Mouse (Mus musculus): Measurements from ENCODE around the gene Serpina6. TPM values are rescaled to one million over a fixed set of nuclear protein-coding genes. Genes with fewer than 3 reads are reported as not detected.

The Serpina6 gene
- total and polyA plus RNA-seq, 3 experiments: not detected

DNA sequence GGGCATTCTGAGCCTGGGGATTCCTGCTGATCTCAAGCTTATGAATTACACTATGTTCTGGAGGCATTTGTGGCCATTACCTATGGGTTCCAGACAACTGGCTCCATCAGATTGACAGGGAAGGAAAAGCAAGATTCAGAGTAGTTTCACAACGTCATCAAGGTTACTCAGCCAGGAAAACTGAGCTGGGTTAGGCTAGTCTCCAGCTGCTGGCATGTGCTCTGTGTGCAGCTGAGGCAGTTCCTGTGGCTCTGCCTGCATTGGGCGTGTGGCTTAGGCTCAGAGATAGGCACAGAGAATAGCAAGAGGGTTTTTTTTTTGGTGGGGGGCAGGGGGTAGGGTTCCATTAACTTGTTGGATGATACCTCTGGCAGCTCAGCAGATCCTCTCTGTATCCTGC lies 48.5 kb upstream of the Serpina6 start:
- Histone ChIP-seq H3K4me3 (ENCODE audit: control insufficient read depth in 1 of 2, insufficient read depth in 1 of 2, low read depth in 2 of 2, low read length in 2 of 2) (no peak overlapping the region), H3K4me1 (ENCODE audit: control insufficient read depth in 1 of 2, insufficient read depth in 2 of 2, low read length in 2 of 2) (no peaks in the 10 kb centered on the region), H3K9ac (ENCODE audit: control insufficient read depth, low read depth, low read length, poor library complexity, severe bottlenecking) (no peak overlapping the region), H3K27ac (ENCODE audit: control insufficient read depth, low read depth, low read length) (no peak overlapping the region), H3K79me2 (ENCODE audit: control insufficient read depth, insufficient read depth, low read length, poor library complexity) (no peaks in the 10 kb centered on the region), H3K9me3 (replicated peaks; ENCODE audit: insufficient read depth, low read length) (no peaks in the 10 kb centered on the region), H3K27me3 (ENCODE audit: control insufficient read depth in 1 of 2, insufficient read depth in 2 of 2, low read length in 2 of 2) (no peaks in the 10 kb centered on the region), H3K36me3 (ENCODE audit: control insufficient read depth in 1 of 2, insufficient read depth in 2 of 2, low read length in 2 of 2) (no peaks in the 10 kb centered on the region)
- DNase-seq (ENCODE audit: low read depth, low spot score): no peak
- no peak for TF ChIP-seq BHLHE40 (IDR thresholded peaks at IDR 0.05; ENCODE audit: borderline replicate concordance, low read depth, low read length)
- no peak for TF ChIP-seq ETS1 (IDR thresholded peaks at IDR 0.05; ENCODE audit: low read depth, low read length)
- TF ChIP-seq ELF1 (IDR thresholded peaks at IDR 0.05; ENCODE audit: low read depth, low read length): no peak
- no peak for TF ChIP-seq NRF1 (IDR thresholded peaks at IDR 0.05; ENCODE audit: insufficient read depth, low read depth, low read length, poor library complexity, severe bottlenecking)
- no peak for TF ChIP-seq ZC3H11A (IDR thresholded peaks at IDR 0.05; ENCODE audit: low read depth, low read length)
- TF ChIP-seq CTCF (IDR thresholded peaks at IDR 0.05 in 2 of 3, conservative IDR thresholded peaks at IDR 0.05 in 1 of 3; ENCODE audit: control insufficient read depth in 1 of 3, insufficient read depth in 1 of 3, low read depth in 2 of 3, low read length in 3 of 3, poor library complexity in 1 of 3, severe bottlenecking in 1 of 3): no peak
- TF ChIP-seq UBTF (IDR thresholded peaks at IDR 0.05; ENCODE audit: borderline replicate concordance, insufficient read depth, low read depth, low read length): no peak

DNA sequence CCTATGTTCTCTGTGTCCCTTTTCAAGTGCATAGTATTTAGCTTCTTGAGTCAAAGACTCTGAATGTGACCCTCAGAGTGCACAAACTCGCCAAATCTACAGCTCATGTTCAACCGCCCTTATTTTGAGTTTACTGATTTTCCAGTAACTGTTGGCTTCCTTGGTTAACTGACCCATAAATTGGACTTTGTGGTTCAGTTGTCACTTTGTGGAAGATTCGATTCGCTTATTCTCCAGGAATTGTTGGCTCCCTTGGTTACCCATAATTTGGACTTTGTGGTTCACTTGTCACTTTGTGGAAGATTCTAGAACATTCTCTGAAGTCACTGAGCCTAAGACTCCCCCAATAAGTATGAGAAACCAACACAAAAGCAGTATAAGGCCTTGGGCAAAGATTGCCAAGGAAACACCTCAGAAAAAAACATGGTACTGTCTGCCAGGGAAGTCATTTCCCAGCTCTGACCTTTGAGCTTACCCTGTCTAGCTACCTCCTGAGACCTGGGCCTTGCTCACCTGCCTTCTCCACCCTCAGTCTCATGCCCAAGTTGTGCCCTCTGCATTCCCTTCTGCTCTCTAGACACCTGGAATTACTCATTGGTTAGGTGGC lies 43.2 kb upstream of the Serpina6 start:
- Histone ChIP-seq H3K27me3 (ENCODE audit: control insufficient read depth in 1 of 2, insufficient read depth in 2 of 2, low read length in 2 of 2) (no peaks in the 10 kb centered on the region), H3K27ac (ENCODE audit: control insufficient read depth, low read depth, low read length) (no peak overlapping the region), H3K4me1 (ENCODE audit: control insufficient read depth in 1 of 2, insufficient read depth in 2 of 2, low read length in 2 of 2) (no peaks in the 10 kb centered on the region), H3K9ac (ENCODE audit: control insufficient read depth, low read depth, low read length, poor library complexity, severe bottlenecking) (no peak overlapping the region), H3K79me2 (ENCODE audit: control insufficient read depth, insufficient read depth, low read length, poor library complexity) (no peaks in the 10 kb centered on the region), H3K4me3 (ENCODE audit: control insufficient read depth in 1 of 2, insufficient read depth in 1 of 2, low read depth in 2 of 2, low read length in 2 of 2) (no peak overlapping the region), H3K9me3 (replicated peaks; ENCODE audit: insufficient read depth, low read length) (no peaks in the 10 kb centered on the region), H3K36me3 (ENCODE audit: control insufficient read depth in 1 of 2, insufficient read depth in 2 of 2, low read length in 2 of 2) (no peaks in the 10 kb centered on the region)
- no peak for DNase-seq (ENCODE audit: low read depth, low spot score)
- TF ChIP-seq CHD1 (IDR thresholded peaks at IDR 0.05; ENCODE audit: low read depth, low read length): no peak
- no peak for TF ChIP-seq BHLHE40 (IDR thresholded peaks at IDR 0.05; ENCODE audit: borderline replicate concordance, low read depth, low read length)
- no peak for TF ChIP-seq ELF1 (IDR thresholded peaks at IDR 0.05; ENCODE audit: low read depth, low read length)
- no peak for TF ChIP-seq RAD21 (IDR thresholded peaks at IDR 0.05; ENCODE audit: low read depth, low read length)
- TF ChIP-seq TCF12 (IDR thresholded peaks at IDR 0.05; ENCODE audit: low read depth, low read length): no peak
- no peak for TF ChIP-seq EP300 (IDR thresholded peaks at IDR 0.05; ENCODE audit: low read depth in 1 of 2, low read length in 2 of 2)

DNA sequence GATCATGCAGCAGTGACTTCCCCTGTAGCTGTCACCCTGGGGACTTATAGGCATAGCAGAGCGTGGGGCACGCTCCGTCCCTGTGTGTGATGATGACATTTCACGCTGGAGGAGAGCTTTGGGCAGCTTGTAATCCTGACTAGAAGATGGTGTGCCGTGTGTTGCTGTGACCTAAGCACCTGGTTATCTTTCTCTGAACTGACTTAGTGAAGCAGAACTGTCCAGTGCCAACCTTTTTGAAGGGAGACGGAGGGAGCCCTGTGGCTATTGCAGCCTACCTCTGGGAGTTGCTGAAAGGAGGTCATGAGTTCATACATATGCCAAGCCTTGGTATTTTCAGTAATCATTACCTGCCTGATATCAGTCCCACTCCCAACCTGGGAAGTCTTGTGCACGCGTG lies 38.4 kb upstream of the Serpina6 start, which contains the start of gene Serpina1f:
Gene Serpina1f, minus strand, starts transcription at position 101 of the 400 bp plus-strand sequence.
- no peaks in the 10 kb centered on the region for H3K9me3 ChIP-seq (replicated peaks; ENCODE audit: insufficient read depth, low read length)
- DNase-seq (ENCODE audit: low read depth, low spot score): no peak
- H3K79me2 ChIP-seq (ENCODE audit: control insufficient read depth, insufficient read depth, low read length, poor library complexity): no peaks in the 10 kb centered on the region
- no peak within 1 kb of the TSS for H3K27ac ChIP-seq (ENCODE audit: control insufficient read depth, low read depth, low read length)
- no peak within 1 kb of the TSS for H3K4me3 ChIP-seq (ENCODE audit: control insufficient read depth in 1 of 2, insufficient read depth in 1 of 2, low read depth in 2 of 2, low read length in 2 of 2)
- no peaks in the 10 kb centered on the region for H3K4me1 ChIP-seq (ENCODE audit: control insufficient read depth in 1 of 2, insufficient read depth in 2 of 2, low read length in 2 of 2)
- H3K27me3 ChIP-seq (ENCODE audit: control insufficient read depth in 1 of 2, insufficient read depth in 2 of 2, low read length in 2 of 2): no peaks in the 10 kb centered on the region; a peak in 1 of 4 replicates
- no peak within 1 kb of the TSS for H3K9ac ChIP-seq (ENCODE audit: control insufficient read depth, low read depth, low read length, poor library complexity, severe bottlenecking)
- no peaks in the 10 kb centered on the region for H3K36me3 ChIP-seq (ENCODE audit: control insufficient read depth in 1 of 2, insufficient read depth in 2 of 2, low read length in 2 of 2)
- no peak for TF ChIP-seq MAFK (IDR thresholded peaks at IDR 0.05; ENCODE audit: borderline replicate concordance, low read depth, low read length)
- TF ChIP-seq HCFC1 (IDR thresholded peaks at IDR 0.05; ENCODE audit: low read depth, low read length): no peak
- no peak for TF ChIP-seq TBP (IDR thresholded peaks at IDR 0.05; ENCODE audit: low read depth, low read length)
- TF ChIP-seq ELF1 (IDR thresholded peaks at IDR 0.05; ENCODE audit: low read depth, low read length): no peak
- no peak for TF ChIP-seq GATA1 (IDR thresholded peaks at IDR 0.05; ENCODE audit: low read depth, low read length)
- TF ChIP-seq MAX (IDR thresholded peaks at IDR 0.05; ENCODE audit: low read length): no peak
- no peak for TF ChIP-seq E2F4 (IDR thresholded peaks at IDR 0.05; ENCODE audit: borderline replicate concordance, low read depth, low read length)
- TF ChIP-seq ZC3H11A (IDR thresholded peaks at IDR 0.05; ENCODE audit: low read depth, low read length): no peak
- no peak for TF ChIP-seq MEF2A (IDR thresholded peaks at IDR 0.05; ENCODE audit: extremely low read depth, insufficient replicate concordance, low read depth, low read length, poor library complexity, severe bottlenecking)
- no peak for TF ChIP-seq JUND (IDR thresholded peaks at IDR 0.05; ENCODE audit: low read depth, low read length)
- no peak for TF ChIP-seq MAZ (IDR thresholded peaks at IDR 0.05; ENCODE audit: low read depth, low read length)
- TF ChIP-seq UBTF (IDR thresholded peaks at IDR 0.05; ENCODE audit: borderline replicate concordance, insufficient read depth, low read depth, low read length): no peak
- TF ChIP-seq SIN3A (IDR thresholded peaks at IDR 0.05; ENCODE audit: low read length): no peak
- TF ChIP-seq RCOR1 (IDR thresholded peaks at IDR 0.05; ENCODE audit: low read depth, low read length): no peak
- no peak for TF ChIP-seq NELFE (IDR thresholded peaks at IDR 0.05; ENCODE audit: low read depth, low read length)
- TF ChIP-seq POLR2AphosphoS5 (IDR thresholded peaks at IDR 0.05; ENCODE audit: borderline replicate concordance, low read depth, low read length): no peak
- no peak for TF ChIP-seq TAL1 (IDR thresholded peaks at IDR 0.05; ENCODE audit: low read length)
- no peak for TF ChIP-seq CHD1 (IDR thresholded peaks at IDR 0.05; ENCODE audit: low read depth, low read length)
